Mouse (Mus musculus) cerebellum, postnatal 14 days (tissue): ENCODE results near the gene Rogdi.
A peak's percentile ranks its signal among the peaks of the same experiment; 100 is the strongest.

Experiments
- DNase-seq, 2 experiments: peaks; one replicate each; pipeline ENCODE4 v3.0.0; 2021; ENCODE audit warnings: mixed read lengths in 2 of 2

The Rogdi gene

GRCm38 (mm10) chr16:4984717-4985116 is 28.6 kb downstream of the Rogdi start:
- DNase-seq, result no peak

- DNase-seq, result peak; percentile 40 to 48
Measured at GRCm38 (mm10) chr16:4979755-4980380, 33.5 kb downstream of the Rogdi start.

- no peak for DNase-seq
Measured at GRCm38 (mm10) chr16:4978275-4979051, 34.9 kb downstream of the Rogdi start.

- peak; percentile 51 to 56 for DNase-seq
Measured at GRCm38 (mm10) chr16:4976180-4976579, 37.2 kb downstream of the Rogdi start.

GRCm38 (mm10) chr16:4974521-4974920 is 38.8 kb downstream of the Rogdi start:
- peak in 1 of 2 experiments; percentile 44 for DNase-seq

- no peak for DNase-seq
Measured at GRCm38 (mm10) chr16:4971626-4972025, 41.7 kb downstream of the Rogdi start.

GRCm38 (mm10) chr16:4969055-4969843 is 44.1 kb downstream of the Rogdi start:
- DNase-seq, result no peak

GRCm38 (mm10) chr16:4968426-4968825 is 44.9 kb downstream of the Rogdi start:
- DNase-seq, result no peak

GRCm38 (mm10) chr16:4965392-4966129 is 47.8 kb downstream of the Rogdi start:
- peak; percentile 45 to 59 for DNase-seq

GRCm38 (mm10) chr16:4964731-4965391 is 48.5 kb downstream of the Rogdi start:
- peak in 1 of 2 experiments; percentile 61 for DNase-seq

GRCm38 (mm10) chr16:4963797-4964709 is 49.3 kb downstream of the Rogdi start, which contains the start of gene Anks3:
Gene Anks3, minus strand, starts transcription at chr16:4964205.
- peak; percentile 99 for DNase-seq

GRCm38 (mm10) chr16:4963346-4963745 is 50.0 kb downstream of the Rogdi start:
- no peak for DNase-seq

- no peak for DNase-seq
Measured at GRCm38 (mm10) chr16:4960260-4960659, 53.1 kb downstream of the Rogdi start.
